Mouse (Mus musculus): ENCODE measurements at regions not wholly inside any gene's neighbourhood (a gene's known extent, or its start where the extent isn't known, plus 50 kb on each side); places are given as distances from the start of the nearest gene placed in this dataset.
A peak's percentile ranks its signal among the peaks of the same experiment; 100 is the strongest.

- H3K27ac ChIP-seq (replicated peaks), result no peak overlapping the region; the same call in 1 of the 2 replicates
- no peaks in the 10 kb centered on the region for H3K9me3 ChIP-seq (ENCODE audit: control insufficient read depth, low read length)
Measured at GRCm38 (mm10) chr1:186413886-186414245, 291.9 kb downstream of the Tgfb2 start.

GRCm38 (mm10) chr1:186413064-186413885 is 292.5 kb downstream of the Tgfb2 start:
- Histone ChIP-seq H3K9me3 (ENCODE audit: control insufficient read depth, low read length) (no peaks in the 10 kb centered on the region), H3K36me3 (ENCODE audit: control insufficient read depth, insufficient read depth, low read length) (no peaks in the 10 kb centered on the region), H3K4me1 (replicated peaks; ENCODE audit: control insufficient read depth, insufficient read depth) (no peaks in the 10 kb centered on the region), H3K4me3 (ENCODE audit: low read depth, low read length) (no peak overlapping the region), H3K27me3 (ENCODE audit: control insufficient read depth, insufficient read depth, low read length) (no peaks in the 10 kb centered on the region), H3K27ac (replicated peaks) (peak overlapping the region; percentile 41), H3K4me2 (replicated peaks; ENCODE audit: low read depth) (0 out of 2 replicates have a peak overlapping the region, but pooled peaks have one; percentile 18), H3K9ac (ENCODE audit: low read length) (no peak overlapping the region)
- WGBS, result 47% methylated on average over 21 of the region's 21 CpGs
- DNase-seq (ENCODE audit: low spot score) (no peak), ATAC-seq (ENCODE audit: low FRiP score, low TSS enrichment) (peak; percentile 59; the same call in 1 of the 2 replicates)
- TF ChIP-seq EP300 (optimal IDR thresholded peaks at IDR 0.05) (no peak), CTCF (IDR thresholded peaks at IDR 0.05; ENCODE audit: low read depth) (no peak)

More at GRCm38 (mm10) chr1:186413886-186414245, 291.9 kb downstream of the Tgfb2 start:
- TF ChIP-seq EP300 (optimal IDR thresholded peaks at IDR 0.05) (no peak), CTCF (IDR thresholded peaks at IDR 0.05; ENCODE audit: low read depth) (no peak)
- Histone ChIP-seq H3K9ac (ENCODE audit: low read length) (no peak overlapping the region), H3K27me3 (ENCODE audit: control insufficient read depth, insufficient read depth, low read length) (no peaks in the 10 kb centered on the region), H3K36me3 (ENCODE audit: control insufficient read depth, insufficient read depth, low read length) (no peaks in the 10 kb centered on the region), H3K4me1 (replicated peaks; ENCODE audit: control insufficient read depth, insufficient read depth) (no peaks in the 10 kb centered on the region), H3K4me2 (replicated peaks; ENCODE audit: low read depth) (no peak overlapping the region), H3K4me3 (ENCODE audit: low read depth, low read length) (no peak overlapping the region)
- DNase-seq (ENCODE audit: low spot score) (no peak), ATAC-seq (ENCODE audit: low FRiP score, low TSS enrichment) (no peak; the same call in 1 of the 2 replicates)
- 66% methylated on average over 6 of the region's 6 CpGs for WGBS

DNA sequence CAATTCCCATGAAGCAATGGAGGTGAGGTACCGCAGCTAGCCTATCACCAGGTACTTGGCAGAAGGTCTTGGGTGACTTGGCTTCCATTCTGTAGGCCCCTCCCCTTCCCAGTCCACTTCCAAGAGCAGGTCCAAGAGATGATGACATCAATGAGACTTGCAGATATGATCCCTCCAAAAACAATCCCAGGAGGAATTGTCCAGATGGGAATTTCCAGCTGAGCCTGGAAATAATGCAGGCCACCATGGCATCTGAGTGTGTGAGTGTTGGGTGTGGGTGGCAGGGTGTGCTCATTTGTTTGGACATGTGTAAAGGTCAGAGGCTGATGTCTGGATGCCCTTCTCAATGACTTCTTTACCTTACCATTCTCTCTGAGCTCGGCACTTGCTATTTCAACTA is 293.5 kb downstream of the Tgfb2 start:
- no peak for ATAC-seq (ENCODE audit: low FRiP score, low TSS enrichment)
- no peak overlapping the region for H3K9ac ChIP-seq (ENCODE audit: low read length)
- H3K27ac ChIP-seq (replicated peaks), result no peak overlapping the region
- no peaks in the 10 kb centered on the region for H3K36me3 ChIP-seq (ENCODE audit: control insufficient read depth, insufficient read depth, low read length)
- no peak overlapping the region for H3K4me3 ChIP-seq (ENCODE audit: low read depth, low read length)
- DNase-seq (ENCODE audit: low spot score), result no peak
- TF ChIP-seq EP300 (optimal IDR thresholded peaks at IDR 0.05), result no peak
- TF ChIP-seq CTCF (IDR thresholded peaks at IDR 0.05; ENCODE audit: low read depth), result no peak
- H3K27me3 ChIP-seq (ENCODE audit: control insufficient read depth, insufficient read depth, low read length), result no peaks in the 10 kb centered on the region
- H3K4me2 ChIP-seq (replicated peaks; ENCODE audit: low read depth), result no peak overlapping the region
- WGBS, result 82% methylated on average over 2 of the region's 2 CpGs
- H3K4me1 ChIP-seq (replicated peaks; ENCODE audit: control insufficient read depth, insufficient read depth), result no peaks in the 10 kb centered on the region
- H3K9me3 ChIP-seq (ENCODE audit: control insufficient read depth, low read length), result no peaks in the 10 kb centered on the region

GRCm38 (mm10) chr1:186408986-186409441 is 291.9 kb upstream of the Lyplal1 start:
- peak overlapping the region; percentile 27; the same call in 1 of the 2 replicates for H3K4me2 ChIP-seq (replicated peaks; ENCODE audit: low read depth)

DNA sequence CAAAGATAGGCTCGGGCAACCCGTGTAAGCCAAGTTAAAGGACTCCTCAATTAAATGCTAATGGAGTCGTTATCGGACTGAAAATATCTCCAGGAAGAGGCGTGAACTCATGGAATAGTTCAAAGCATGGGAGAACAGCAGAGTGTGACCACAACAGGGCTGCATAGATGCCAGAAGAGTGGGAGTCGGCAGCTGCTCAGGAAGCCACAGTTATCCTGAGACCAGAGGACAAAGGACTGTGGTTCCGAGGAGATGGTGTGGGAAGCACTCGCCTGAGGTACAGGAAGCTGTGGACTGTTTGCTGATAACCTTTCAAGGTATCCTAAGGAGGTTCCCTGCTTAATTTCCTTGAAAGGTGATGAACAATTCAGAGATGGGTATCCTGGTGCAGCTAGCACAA is 290.5 kb upstream of the Lyplal1 start:
- Histone ChIP-seq H3K27me3 (ENCODE audit: control insufficient read depth, insufficient read depth, low read length) (no peaks in the 10 kb centered on the region), H3K4me3 (ENCODE audit: low read depth, low read length) (no peak overlapping the region), H3K4me2 (replicated peaks; ENCODE audit: low read depth) (no peak overlapping the region), H3K27ac (replicated peaks) (no peak overlapping the region), H3K9me3 (ENCODE audit: control insufficient read depth, low read length) (no peaks in the 10 kb centered on the region), H3K9ac (ENCODE audit: low read length) (no peak overlapping the region), H3K4me1 (replicated peaks; ENCODE audit: control insufficient read depth, insufficient read depth) (no peaks in the 10 kb centered on the region), H3K36me3 (ENCODE audit: control insufficient read depth, insufficient read depth, low read length) (no peaks in the 10 kb centered on the region)
- ATAC-seq (ENCODE audit: low FRiP score, low TSS enrichment) (no peak), DNase-seq (ENCODE audit: low spot score) (no peak)
- no peak for TF ChIP-seq EP300 (optimal IDR thresholded peaks at IDR 0.05)
- TF ChIP-seq CTCF (IDR thresholded peaks at IDR 0.05; ENCODE audit: low read depth), result no peak
- 76% methylated on average over 8 of the region's 8 CpGs for whole genome bisulfite sequencing

More at GRCm38 (mm10) chr1:186408986-186409441, 291.9 kb upstream of the Lyplal1 start:
- Histone ChIP-seq H3K4me3 (ENCODE audit: low read depth, low read length) (no peak overlapping the region), H3K4me1 (replicated peaks; ENCODE audit: control insufficient read depth, insufficient read depth) (no peaks in the 10 kb centered on the region), H3K36me3 (ENCODE audit: control insufficient read depth, insufficient read depth, low read length) (no peaks in the 10 kb centered on the region), H3K27me3 (ENCODE audit: control insufficient read depth, insufficient read depth, low read length) (no peaks in the 10 kb centered on the region), H3K9ac (ENCODE audit: low read length) (no peak overlapping the region), H3K27ac (replicated peaks) (no peak overlapping the region), H3K9me3 (ENCODE audit: control insufficient read depth, low read length) (no peaks in the 10 kb centered on the region)
- ATAC-seq (ENCODE audit: low FRiP score, low TSS enrichment) (no peak), DNase-seq (ENCODE audit: low spot score) (no peak)
- TF ChIP-seq EP300 (optimal IDR thresholded peaks at IDR 0.05), result no peak
- TF ChIP-seq CTCF (IDR thresholded peaks at IDR 0.05; ENCODE audit: low read depth), result no peak
- WGBS, result 49% methylated on average over 10 of the region's 10 CpGs

DNA sequence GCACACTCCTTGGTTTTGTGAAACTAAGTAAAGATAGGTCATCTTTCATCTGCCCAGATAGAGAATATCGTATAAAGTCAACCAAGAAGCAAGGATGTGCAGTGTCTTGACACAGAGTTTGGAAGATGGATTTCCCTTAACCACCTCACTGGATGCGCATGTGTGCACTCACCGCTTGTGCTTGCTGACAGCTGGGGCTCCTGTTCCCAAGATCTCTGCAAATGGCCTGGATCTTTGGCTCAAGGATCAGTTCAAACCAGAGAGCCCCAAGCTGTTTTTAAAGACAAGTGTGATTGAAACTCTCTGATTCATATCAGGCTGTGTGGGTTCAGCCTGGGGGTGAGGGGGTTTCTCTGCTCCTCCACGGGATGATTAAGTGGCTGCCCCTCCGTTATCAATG is 288.6 kb upstream of the Lyplal1 start:
- TF ChIP-seq CTCF (IDR thresholded peaks at IDR 0.05; ENCODE audit: low read depth) (no peak), EP300 (optimal IDR thresholded peaks at IDR 0.05) (no peak)
- H3K9ac ChIP-seq (ENCODE audit: low read length), result no peak overlapping the region
- DNase-seq (ENCODE audit: low spot score) (no peak), ATAC-seq (ENCODE audit: low FRiP score, low TSS enrichment) (no peak)
- no peak overlapping the region for H3K4me2 ChIP-seq (replicated peaks; ENCODE audit: low read depth)
- no peaks in the 10 kb centered on the region for H3K27me3 ChIP-seq (ENCODE audit: control insufficient read depth, insufficient read depth, low read length)
- H3K36me3 ChIP-seq (ENCODE audit: control insufficient read depth, insufficient read depth, low read length), result no peaks in the 10 kb centered on the region
- no peaks in the 10 kb centered on the region for H3K9me3 ChIP-seq (ENCODE audit: control insufficient read depth, low read length)
- no peak overlapping the region for H3K27ac ChIP-seq (replicated peaks)
- 69% methylated on average over 5 of the region's 5 CpGs for WGBS
- H3K4me3 ChIP-seq (ENCODE audit: low read depth, low read length), result no peak overlapping the region
- H3K4me1 ChIP-seq (replicated peaks; ENCODE audit: control insufficient read depth, insufficient read depth), result no peaks in the 10 kb centered on the region
